Comparison of ENCODE assay signal across 7 mouse cellular contexts in genomic region chr10:5317602-5318001, GRCm38 (mm10).
A peak's percentile ranks its signal among the peaks of the same experiment; 100 is the strongest.
DNase-seq lines count a peak whose midpoint lies in the region; ATAC-seq and TF ChIP-seq lines count a peak whose summit lies in the region.

No protein-coding gene starts in this region.

- TF ChIP-seq POLR2A in spleen, adult 2 months (IDR thresholded peaks at IDR 0.05; ENCODE audit: low read depth, low read length), result no peak

- no peaks in the 10 kb centered on the region for H3K36me3 ChIP-seq in G1E (replicated peaks)
- H3K36me3 ChIP-seq in heart, postnatal 0 days (replicated peaks; ENCODE audit: control insufficient read depth, insufficient read depth, low read length), result no peaks in the 10 kb centered on the region
- H3K36me3 ChIP-seq in spleen, adult 2 months (ENCODE audit: control insufficient read depth, insufficient read depth, low read length), result no peaks in the 10 kb centered on the region

- no peak overlapping the region for H3K9ac ChIP-seq in heart, postnatal 0 days (replicated peaks; ENCODE audit: low read depth, low read length)

- H3K27me3 ChIP-seq in G1E (ENCODE audit: insufficient read depth, low read length), result no peaks in the 10 kb centered on the region
- no peaks in the 10 kb centered on the region for H3K27me3 ChIP-seq in heart, postnatal 0 days (ENCODE audit: control insufficient read depth, insufficient read depth, low read length)
- no peaks in the 10 kb centered on the region for H3K27me3 ChIP-seq in spleen, adult 2 months (ENCODE audit: control insufficient read depth, insufficient read depth, low read length)

- no peak overlapping the region for H3K27ac ChIP-seq in heart, postnatal 0 days (ENCODE audit: low read depth)
- no peak overlapping the region for H3K27ac ChIP-seq in spleen, adult 2 months (ENCODE audit: insufficient read depth, low read length)

- H3K4me2 ChIP-seq in heart, postnatal 0 days (ENCODE audit: low read depth, low read length), result no peak overlapping the region

- WGBS in heart, postnatal 0 days, result 12% methylated on average over 6 of the region's 6 CpGs
- 35% methylated on average over 6 of the region's 6 CpGs for WGBS in spleen, adult 2 months

- no peaks in the 10 kb centered on the region for H3K9me3 ChIP-seq in G1E (replicated peaks)
- no peaks in the 10 kb centered on the region for H3K9me3 ChIP-seq in heart, postnatal 0 days (replicated peaks; ENCODE audit: control insufficient read depth, low read length)

- DNase-seq in G1E (ENCODE audit: low spot score), result peak; percentile 7
- peak; percentile 49 for DNase-seq in adrenal gland, adult 8-10 months
- peak; percentile 67 for DNase-seq in embryo, embryonic 11 days
- peak; percentile 32 for DNase-seq in heart, postnatal 0 days (ENCODE audit: low spot score)
- peak; percentile 56 to 68 for DNase-seq in layer of hippocampus, postnatal 36 days
- DNase-seq in spleen, adult 2 months (ENCODE audit: low read depth in 1 of 2, low spot score in 2 of 2), result peak in 1 of 2 experiments; percentile 42

- no peak for ATAC-seq in G1E (ENCODE audit: extremely low read depth, insufficient number of reproducible peaks, low FRiP score, poor library complexity, severe bottlenecking)
- 0 out of 2 replicates have a peak, but pooled peaks have one; percentile 39 for ATAC-seq in heart, postnatal 0 days (ENCODE audit: insufficient read depth, low read depth)
- ATAC-seq in megakaryocyte-erythroid progenitor cell, adult 5-6 weeks (replicated peaks; ENCODE audit: low FRiP score, low TSS enrichment, poor library complexity, severe bottlenecking), result peak; percentile 81; the same call in 1 of the 2 replicates

- TF ChIP-seq CTCF in G1E (IDR thresholded peaks at IDR 0.05; ENCODE audit: low read depth, low read length), result peak; percentile 74
- peak; percentile 70 for TF ChIP-seq CTCF in heart, postnatal 0 days (IDR thresholded peaks at IDR 0.05; ENCODE audit: low read depth)
- TF ChIP-seq CTCF in spleen, adult 2 months (IDR thresholded peaks at IDR 0.05; ENCODE audit: extremely low read depth, insufficient read depth, insufficient read length, insufficient replicate concordance), result peak; percentile 76

- H3K4me1 ChIP-seq in G1E (ENCODE audit: insufficient read depth, low read depth, low read length), result no peaks in the 10 kb centered on the region
- H3K4me1 ChIP-seq in heart, postnatal 0 days (ENCODE audit: control insufficient read depth, insufficient read depth), result no peaks in the 10 kb centered on the region
- no peaks in the 10 kb centered on the region for H3K4me1 ChIP-seq in spleen, adult 2 months (ENCODE audit: control insufficient read depth, insufficient read depth, insufficient read length)

- no peak overlapping the region for H3K4me3 ChIP-seq in G1E (ENCODE audit: low read depth, low read length)
- no peak overlapping the region for H3K4me3 ChIP-seq in heart, postnatal 0 days (ENCODE audit: low read depth, low read length)
- H3K4me3 ChIP-seq in spleen, adult 2 months (ENCODE audit: extremely low read depth, insufficient read depth, insufficient read length), result no peak overlapping the region

- TF ChIP-seq EP300 in heart, postnatal 0 days (IDR thresholded peaks at IDR 0.05; ENCODE audit: low read depth), result no peak
